Mouse (Mus musculus) kidney, postnatal 10 days (tissue): ENCODE data around the gene Zfp541.

ENCODE experiments used
- DNase-seq: peaks from one replicate; pipeline ENCODE4 v3.0.0; 2021; ENCODE audit warnings: mixed read lengths

Gene Zfp541

GRCm38 (mm10) chr7:16045538-16045937, 16.1 kb upstream of the Zfp541 start:
- DNase-seq: no peak

GRCm38 (mm10) chr7:16046101-16046480, 15.5 kb upstream of the Zfp541 start:
- DNase-seq: peak; percentile 77

DNA sequence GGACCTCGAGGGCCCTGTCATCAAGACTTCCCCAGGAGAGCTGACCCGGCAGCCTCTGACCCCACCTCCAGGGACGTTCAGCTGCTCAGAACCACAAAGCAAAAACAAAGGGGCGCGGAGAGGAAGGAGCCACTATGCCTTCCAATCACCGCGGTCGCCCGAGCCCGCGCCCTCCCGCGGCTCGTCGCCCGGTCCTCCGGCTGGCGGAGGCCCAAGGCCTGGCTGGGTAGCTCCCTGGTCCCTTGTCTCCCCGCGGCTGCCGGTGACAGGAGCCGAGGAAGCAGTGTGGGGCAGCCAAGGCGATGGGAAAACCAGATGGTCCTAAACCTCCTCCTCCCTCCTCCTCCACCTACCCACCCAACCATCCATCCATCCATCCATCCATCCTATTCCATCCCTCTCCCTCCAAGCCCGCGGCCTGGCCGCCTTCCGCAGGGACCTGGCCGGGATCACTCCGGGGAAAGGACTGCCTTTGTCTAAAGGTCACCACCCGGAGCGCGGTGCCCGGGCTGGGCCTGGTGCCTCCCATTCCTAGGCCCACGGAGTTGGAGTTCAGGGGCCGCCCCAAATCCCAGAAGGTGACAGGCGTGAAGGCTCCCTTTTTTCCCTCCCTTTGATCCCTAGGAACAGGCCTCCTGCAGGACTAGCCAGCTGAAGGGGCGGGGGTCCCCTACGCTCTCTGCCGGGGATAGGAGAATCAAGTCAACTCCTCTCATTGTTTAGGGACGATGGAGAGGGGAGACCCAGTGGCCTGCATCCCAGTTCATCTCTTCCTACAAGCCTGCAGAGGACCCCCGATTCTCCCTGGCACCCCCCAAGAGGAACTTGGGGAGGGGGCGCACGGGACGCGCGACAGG, 14.9 kb upstream of the Zfp541 start:
- DNase-seq: peak; percentile 79

- DNase-seq: peak; percentile 94
These were observed 14.1 kb upstream of the Zfp541 start, which contains the start of gene Bicra for GRCm38 (mm10) chr7:16047338-16048146. Bicra (minus strand) TSS chr7:16047921.

DNA sequence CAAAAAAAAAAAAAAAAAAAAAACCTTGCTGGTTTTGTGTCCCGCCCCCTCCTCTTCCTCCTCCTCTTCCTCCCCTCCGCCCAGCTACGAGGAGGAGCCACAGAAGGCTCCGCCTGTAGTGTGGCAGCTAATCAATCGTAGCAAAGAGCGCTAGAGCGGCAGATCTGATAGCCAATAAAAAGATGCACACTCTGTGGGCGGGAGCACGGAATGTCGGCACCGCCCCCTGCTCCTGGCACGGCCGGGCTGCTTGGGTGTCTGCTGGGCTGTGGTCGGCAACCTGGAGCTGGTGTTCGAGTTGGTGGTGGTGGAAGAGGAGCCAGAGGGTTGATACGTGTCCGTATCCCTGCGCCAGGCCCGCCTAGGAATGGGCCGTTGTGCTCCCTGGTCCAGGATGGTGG, 13.4 kb upstream of the Zfp541 start:
- peak; percentile 97 for DNase-seq

DNA sequence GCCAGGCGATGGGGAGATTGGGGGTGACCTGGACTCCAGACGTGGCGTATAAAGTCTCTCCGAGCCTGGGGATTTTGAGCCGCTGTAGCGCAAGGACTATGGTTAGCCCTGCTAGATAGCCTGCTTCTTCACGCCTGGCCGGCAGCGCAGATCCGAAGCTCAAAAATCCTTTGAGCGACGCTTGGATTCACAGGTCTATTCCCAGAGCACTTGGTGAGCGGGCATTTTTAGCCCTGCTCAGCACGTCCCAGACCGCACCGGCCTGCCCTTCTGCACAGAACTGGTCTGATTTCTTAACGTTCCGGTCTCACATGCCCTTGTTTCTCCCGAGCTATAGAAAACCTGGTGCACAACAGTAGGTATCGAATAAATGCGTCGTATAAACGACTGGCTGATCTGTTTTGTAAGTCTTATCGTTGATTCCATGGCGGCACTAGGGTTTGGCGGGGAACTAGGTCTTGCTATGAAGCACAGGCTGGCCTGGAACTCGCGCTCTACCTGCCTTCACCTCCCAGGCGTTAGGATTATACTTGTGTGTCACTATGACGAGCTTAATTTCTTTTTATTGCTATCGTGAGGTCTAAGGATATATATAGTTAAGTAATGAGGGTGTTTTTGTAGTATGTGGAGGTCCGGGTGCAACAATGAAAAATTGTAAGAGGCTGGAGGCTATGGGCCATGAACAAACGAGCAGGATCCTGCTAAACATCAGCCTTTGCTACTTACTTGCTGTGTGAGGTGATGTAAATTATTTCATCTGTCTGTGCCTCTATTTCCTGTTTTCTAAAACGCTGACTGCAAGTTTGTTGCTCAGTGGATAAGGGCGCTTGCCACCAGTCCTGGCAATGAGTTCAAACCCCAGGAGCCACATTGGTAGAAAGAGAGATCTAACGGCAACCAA, 12.7 kb upstream of the Zfp541 start:
- peak; percentile 57 for DNase-seq

- no peak for DNase-seq
These were observed 12.1 kb upstream of the Zfp541 start for GRCm38 (mm10) chr7:16049576-16049915.

DNA sequence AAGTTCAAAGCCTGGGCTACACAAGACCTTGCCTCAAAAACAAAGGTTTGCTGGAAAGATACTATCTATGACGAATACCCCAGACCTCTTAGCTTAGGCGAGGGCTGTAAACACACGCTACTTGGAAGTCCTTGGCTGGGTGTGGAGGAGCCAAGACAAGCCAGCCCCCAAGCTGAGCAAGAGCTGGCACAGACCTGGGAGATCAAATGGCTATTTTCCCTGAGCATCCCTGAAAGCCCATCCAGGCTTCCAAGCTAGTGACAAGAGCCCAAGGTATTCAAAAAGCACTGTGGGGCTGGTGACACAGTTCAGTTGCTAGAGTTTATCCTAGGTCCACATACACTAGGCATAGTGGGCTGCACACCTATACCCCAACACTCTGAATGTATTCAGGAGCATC, 11.0 kb upstream of the Zfp541 start:
- DNase-seq: no peak

GRCm38 (mm10) chr7:16051883-16052595, 9.6 kb upstream of the Zfp541 start:
- peak; percentile 88 for DNase-seq

DNA sequence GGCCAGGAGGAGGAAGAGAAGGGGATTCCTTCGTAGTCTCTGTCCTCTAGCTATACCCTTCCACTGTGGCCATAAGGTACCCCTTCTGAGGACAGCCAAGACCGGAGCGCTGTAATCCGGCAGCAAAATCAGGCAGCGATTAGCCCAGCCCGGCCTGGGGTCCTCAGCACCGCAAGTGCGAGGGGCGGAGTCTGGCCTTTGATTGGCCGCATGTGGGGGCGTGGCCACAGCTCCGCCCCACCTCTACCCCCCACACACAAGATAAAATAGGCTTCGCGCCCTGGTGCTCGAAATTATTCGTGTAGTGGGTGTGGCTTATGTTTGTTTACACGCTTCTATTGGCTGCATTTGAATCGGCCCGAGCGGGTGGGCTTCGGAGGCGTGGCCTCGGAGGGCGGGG, 8.9 kb upstream of the Zfp541 start:
- DNase-seq: peak; percentile 98

- DNase-seq: no peak
These were observed 8.5 kb upstream of the Zfp541 start for GRCm38 (mm10) chr7:16053105-16053504.

GRCm38 (mm10) chr7:16054966-16055365, 6.6 kb upstream of the Zfp541 start:
- no peak for DNase-seq

DNA sequence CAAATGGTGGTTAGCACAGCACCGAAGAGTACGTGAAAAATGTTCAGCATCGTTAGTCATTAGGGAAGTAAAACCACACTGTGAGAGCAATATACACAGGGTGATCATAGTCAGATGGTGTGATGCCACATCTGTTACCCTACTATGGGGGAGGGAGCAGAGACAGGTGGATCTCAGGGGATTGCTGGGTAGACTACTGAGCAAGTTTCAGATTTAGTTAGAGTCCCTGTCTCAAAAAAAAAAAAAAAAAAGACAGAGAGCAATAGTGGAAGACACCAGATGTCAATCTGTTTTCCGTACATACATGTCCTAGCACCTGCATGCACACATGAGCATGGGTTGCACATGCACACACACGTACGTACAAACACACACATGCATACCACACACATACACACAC, 5.9 kb upstream of the Zfp541 start:
- no peak for DNase-seq

DNA sequence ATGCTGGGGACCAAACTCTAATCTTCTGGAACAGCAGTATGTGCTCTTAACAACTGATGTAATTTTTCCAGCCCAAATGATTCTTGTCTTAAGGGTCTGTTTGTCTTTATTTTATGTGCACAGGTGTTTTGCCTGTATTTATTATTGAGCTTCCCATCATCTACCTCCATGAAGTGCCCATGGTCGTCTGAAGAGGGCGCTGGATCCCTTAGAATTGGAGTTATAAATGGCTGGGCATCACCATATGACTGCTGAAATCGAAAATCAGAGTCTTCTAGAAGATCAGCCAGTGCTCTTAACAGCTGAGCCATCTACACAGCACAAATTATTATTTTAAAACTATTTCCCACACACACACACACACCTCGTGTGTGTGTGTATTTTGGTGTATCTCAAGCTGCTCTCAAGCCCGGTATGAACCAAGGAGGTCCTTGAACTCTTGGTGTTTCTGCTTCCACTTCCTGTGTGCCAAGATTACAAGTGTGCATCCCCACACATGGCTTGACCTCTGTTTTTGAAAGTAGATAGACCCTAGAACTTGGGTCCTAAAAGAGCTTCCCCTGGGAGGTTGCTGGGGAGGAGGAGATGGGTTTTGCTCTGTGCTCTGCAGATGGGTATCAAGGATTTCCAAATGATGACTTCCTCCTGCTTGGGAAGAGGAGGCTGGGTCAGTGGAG, 5.0 kb upstream of the Zfp541 start:
- no peak for DNase-seq

DNA sequence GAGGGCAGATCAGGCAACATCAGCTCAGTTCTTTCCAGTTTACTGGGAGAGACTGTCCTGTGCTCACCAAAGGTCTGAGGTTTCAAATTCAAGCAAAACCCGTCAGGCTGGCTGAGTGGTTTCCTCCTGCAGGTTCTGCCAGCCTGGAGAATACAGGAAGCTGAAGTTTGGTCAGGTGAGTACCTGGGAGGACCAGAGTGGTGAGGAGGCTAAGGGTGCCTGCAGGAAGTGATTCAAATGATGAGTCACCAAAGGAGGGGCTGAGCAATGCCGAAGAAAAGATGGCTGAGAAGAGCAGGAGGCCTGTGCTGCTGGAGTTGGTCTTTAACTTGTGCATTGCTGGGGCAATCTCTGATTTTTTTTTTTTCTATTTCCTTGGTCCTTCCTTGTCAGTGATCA, 4.5 kb upstream of the Zfp541 start:
- no peak for DNase-seq

- no peak for DNase-seq
These were observed 446 bp downstream of the Zfp541 start for GRCm38 (mm10) chr7:16062099-16062420.

DNA sequence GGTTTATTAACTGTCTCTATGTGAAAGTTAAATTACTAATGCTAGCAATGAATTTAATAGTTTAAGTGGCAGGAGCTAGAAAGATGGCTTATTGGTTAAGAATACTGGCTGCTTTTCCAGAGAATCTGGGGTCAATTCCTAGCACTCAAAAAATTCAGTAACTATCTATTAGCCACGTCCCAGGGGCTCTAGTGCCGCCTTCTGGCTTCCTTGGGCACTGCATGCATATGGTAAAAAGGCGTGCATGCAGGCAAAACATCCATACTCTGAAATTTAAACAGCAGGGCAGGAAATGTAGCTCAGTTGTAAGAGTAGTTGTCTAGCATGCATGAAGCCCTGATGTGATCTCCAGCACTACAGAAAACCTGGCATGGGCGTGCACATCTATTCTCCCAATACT, 1.9 kb downstream of the Zfp541 start:
- no peak for DNase-seq

DNA sequence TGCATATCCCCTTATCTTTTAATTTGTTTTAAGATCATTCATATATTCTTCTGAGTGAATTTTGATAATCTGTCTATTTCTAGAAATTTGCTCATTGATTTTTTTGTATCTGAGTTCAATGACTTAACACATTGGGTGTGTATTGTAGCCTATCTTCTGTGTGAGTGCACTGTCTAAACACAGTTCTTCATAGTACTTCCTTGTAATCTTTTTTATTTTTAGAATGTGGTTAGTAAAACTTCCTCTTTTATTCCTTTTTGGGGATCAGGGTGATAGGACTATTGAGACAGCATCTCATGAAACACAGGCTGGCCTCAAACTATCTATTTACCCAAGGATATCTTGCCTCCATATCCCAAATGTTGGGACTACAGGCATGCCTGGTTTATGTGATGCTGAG, 9.2 kb downstream of the Zfp541 start:
- no peak for DNase-seq

DNA sequence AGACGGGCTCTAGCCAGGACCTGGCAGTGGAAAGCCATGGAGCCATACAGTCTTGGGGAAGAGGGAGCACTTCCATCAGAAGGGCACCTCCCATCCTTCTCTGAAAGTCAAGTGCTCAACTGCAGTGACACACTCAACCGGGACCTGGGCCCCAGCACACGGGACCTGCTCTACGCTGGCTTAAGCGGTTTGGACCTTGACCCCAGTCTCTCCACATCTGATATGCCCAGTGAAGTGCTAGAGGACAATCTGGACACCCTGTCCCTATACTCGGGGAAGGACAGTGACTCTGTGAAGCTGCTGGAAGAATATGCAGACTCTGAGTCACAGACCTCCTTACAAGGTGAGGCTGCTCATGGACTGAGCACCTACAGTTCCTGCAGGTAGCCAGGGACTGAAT, 10.3 kb downstream of the Zfp541 start:
- no peak for DNase-seq

GRCm38 (mm10) chr7:16079947-16080346, 18.3 kb downstream of the Zfp541 start:
- no peak for DNase-seq

DNA sequence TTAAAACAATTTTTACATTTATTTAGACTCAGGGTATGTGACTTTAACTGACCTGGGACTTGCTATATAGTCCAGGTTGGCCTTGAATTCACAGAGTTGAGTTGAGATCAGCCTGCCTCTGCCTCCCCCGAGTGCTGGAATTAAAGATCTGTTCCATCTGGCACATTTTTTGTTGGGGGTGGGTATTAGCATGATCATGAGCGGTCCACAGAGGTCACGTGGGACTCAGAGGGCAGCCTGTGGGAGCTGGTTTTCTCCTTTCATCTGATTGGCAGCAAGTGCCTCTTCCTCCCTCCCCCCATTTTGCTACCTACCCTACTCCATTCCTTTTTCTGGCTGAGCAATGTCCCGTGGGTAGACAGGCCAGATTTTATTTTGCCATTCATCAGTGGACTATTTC, 19.0 kb downstream of the Zfp541 start:
- DNase-seq: no peak

GRCm38 (mm10) chr7:16083361-16083760, 21.7 kb downstream of the Zfp541 start:
- DNase-seq: no peak
